Mouse (Mus musculus) liver, postnatal 0 days (tissue): ENCODE data around the gene Ddx43.

Experiments used
- CTCF ChIP-seq: sonication (generic); IDR thresholded peaks from 2 replicates; pipeline ENCODE4 v1.5.1; 2016; ENCODE audit warnings: antibody characterized with exemption, low read depth
- EP300 ChIP-seq: IDR thresholded peaks from 2 replicates; pipeline ENCODE4 v1.6.1; 2016; ENCODE audit warnings: antibody characterized with exemption, low read depth, mild to moderate bottlenecking

DNA sequence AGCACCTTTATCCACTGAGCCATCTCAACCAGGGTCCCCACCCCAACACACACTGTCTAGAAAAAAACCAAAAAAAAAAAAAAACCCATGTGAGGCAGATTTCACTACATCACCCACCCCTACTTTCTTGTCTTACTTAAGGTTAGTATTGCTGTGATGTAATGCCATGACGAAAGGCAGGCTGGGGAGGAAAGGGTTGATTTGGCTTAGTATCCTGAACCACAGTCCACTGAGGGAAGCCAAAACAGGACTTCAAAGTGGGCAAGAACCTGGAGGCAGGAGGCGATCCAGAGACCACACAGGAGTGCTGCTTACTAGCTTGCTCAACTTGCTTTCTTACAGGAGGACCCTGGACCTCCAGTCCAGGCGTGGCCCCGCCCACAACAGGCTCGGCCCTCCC is 54.8 kb downstream of the Ddx43 start:
- TF ChIP-seq CTCF, result no peak
- no peak for TF ChIP-seq EP300
